Mouse (Mus musculus) layer of hippocampus, postnatal 10 days (tissue): ENCODE measurements around the gene Srm. TPM values are rescaled to one million over a fixed set of nuclear protein-coding genes. Genes with fewer than 3 reads are reported as not detected.
A peak's percentile ranks its signal among the peaks of the same experiment; 100 is the strongest.

ENCODE experiments used
- DNase-seq, 2 experiments: peaks; one replicate each; pipeline ENCODE4 v3.0.0; 2021; ENCODE audit warnings: low spot score in 2 of 2
- total RNA-seq, 2 experiments: library from RNA; stranded (reverse); gene quantifications; 2 replicates each; pipeline ENCODE4 v1.2.3; 2021

Srm gene
- total RNA-seq, 2 experiments from 2014 or later, result 83.5 to 83.8 TPM

DNA sequence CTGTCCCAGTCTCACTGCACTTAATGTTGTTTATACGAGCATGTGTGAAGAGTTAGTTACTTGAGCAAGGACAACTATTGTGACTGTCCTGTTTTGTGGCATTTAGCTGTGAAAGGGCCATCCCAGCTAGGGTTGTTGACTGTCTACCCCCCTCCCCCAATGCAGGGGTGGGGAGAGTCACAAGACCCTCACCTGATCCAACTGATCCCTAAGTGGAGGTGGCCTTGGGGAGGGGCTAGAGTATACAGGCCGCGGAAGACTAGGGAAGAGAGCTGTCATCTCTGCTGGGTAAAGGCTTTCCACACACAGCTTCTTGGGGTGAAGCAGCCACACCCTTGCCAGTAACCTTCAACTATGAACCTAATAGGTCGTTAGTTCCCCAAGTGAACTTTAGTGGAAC, 9.0 kb downstream of the Srm start:
- no peak for DNase-seq

DNA sequence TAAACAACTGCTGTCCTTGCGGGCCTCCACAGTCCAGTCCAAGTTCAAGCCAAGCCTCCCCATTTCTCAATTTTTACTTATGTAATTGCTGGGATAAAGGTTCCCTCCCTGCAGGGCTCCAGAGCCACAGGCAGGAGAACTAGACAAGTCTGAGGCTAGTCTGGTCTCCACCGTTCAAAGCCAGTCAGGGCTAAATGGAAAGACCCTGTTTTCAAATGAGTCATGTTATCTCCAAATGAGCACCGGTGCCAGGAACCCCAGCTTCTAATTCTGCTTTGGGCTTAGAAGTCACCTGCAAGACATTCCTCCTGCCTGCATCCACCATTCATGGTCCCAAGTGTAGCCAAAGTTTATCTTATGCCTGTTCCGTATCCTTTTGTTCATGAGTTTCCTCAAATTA, 10.6 kb downstream of the Srm start:
- DNase-seq, result no peak

DNA sequence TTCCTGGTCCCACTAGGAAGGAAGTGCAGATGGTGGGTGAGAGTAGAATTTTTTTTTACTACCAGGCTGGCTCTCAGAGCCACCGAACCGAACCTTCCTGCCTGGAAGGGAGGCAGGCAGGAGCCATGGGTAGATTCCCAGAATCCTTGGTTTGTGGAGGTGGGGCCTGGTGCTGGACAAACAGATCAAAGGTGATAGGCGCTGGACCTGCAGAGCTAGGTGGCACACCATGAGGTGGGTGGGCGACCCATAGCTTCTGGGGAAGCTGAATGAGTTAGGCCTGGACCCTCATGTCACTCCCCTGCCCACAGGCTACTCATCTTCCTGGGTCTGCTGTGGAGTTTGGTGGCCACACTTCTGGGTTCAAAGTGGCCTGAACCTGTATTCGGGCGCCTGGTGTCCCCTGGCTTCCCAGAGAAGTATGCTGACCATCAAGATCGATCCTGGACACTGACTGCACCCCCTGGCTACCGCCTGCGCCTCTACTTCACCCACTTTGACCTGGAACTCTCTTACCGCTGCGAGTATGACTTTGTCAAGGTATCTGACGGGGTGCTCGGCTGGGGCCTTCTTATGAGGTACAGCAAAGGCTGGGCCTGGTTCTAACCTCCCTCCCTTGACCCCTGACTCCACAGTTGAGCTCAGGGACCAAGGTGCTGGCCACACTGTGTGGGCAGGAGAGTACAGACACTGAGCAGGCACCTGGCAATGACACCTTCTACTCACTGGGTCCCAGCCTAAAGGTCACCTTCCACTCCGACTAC, 11.2 kb downstream of the Srm start, which contains the start of gene Masp2:
Gene Masp2 (plus strand): TSS at position 198 of the 764 bp plus-strand sequence.
- DNase-seq, result no peak

DNA sequence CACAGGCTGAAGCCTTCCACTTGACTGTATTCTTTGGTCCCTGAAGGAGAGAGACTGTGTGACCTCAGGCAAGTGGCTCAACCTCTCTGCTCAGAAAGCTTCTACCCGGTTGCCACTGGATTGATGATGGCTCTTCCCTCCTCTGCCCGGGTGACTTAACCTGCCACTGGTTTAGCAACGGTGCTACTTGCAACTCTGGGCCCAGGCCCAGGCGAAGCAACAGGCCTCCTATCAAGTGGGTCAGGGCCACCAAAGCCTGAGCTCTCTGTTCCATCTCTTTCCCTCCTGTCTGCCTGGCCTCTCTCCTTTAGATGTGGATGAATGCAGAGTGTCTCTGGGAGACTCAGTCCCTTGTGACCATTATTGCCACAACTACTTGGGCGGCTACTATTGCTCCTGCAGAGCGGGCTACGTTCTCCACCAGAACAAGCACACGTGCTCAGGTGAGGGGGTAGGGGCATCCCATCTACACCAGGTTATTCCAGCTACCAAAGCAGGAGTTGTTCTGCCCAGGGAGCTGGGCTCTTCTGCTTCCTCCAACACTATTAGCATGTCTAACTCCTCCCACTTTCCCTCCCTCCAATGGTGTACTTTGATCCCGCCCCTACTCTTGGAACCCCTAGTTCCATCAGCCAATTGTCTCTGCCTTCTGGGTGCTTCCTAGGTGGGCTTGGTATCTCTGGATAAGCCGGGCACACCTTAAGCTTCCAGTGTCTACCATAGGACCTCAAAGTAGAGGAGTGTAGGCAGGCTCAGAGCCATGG, 12.3 kb downstream of the Srm start:
- no peak for DNase-seq

DNA sequence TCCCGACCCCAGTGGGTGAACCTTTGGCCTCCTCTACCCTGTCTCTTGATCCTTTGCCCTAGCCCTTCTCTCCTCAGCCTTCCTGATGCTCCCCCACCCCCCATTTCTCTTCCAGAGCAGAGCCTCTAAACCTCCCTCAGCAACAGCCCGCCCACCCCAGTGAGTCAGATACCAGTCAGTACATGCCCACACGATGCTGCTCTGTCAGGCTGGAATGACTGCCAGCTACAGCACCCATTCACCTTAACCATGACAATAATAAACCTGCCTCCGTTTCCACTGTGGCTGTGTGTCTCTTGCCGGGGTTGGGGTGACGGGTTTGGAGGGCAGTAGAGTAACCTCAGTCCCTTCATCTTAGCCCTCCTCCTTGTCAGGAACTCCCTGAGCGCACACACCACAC, 12.8 kb downstream of the Srm start:
- DNase-seq, result no peak

DNA sequence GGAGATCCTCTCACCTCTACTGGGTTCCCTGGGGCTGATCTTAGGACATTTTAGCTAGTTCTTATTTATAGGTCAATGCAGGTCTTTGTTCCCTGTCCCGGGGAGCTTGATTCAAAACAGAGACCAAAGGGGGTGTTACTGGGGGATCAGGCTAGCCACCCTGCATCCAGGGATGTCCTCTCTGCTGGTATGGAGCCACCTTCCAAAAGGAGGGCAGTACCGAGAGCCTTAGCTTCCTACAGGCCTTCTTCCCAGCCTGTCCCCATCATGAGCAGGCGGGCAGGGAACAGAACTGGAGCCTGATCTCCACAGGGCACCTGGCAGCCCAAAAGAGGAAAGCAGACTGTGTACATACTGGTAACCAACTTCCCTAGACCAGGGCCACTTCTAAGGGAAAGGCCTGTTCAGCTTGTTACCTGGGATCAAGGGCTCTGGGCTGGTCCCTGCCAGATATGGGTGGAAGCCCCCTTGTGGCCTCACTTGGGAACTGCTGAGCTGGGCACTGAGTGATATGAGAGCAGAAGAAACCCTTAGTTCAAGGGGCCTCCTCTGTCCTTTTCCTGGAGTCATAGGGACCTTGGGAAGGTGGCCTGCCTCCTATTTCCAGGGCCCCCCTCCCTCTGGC, 13.3 kb downstream of the Srm start:
- DNase-seq, result peak; percentile 74 to 77

DNA sequence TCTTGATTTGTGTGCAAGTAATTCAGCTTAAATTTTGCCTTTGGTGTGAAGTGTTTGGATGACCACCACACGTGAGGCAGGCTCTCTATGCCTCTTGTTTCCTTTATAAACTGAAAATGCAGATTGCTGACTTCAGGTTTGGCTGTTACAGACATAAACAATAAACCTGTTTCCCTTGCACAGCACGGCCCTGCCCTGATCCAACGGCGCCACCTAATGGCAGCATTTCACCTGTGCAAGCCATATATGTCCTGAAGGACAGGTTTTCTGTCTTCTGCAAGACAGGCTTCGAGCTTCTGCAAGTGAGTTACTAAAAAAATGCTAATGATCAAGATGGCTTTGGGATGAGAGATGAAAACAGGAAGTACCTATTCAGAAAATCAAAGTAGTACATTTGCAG, 16.5 kb downstream of the Srm start:
- DNase-seq, result peak; percentile 80 to 83

DNA sequence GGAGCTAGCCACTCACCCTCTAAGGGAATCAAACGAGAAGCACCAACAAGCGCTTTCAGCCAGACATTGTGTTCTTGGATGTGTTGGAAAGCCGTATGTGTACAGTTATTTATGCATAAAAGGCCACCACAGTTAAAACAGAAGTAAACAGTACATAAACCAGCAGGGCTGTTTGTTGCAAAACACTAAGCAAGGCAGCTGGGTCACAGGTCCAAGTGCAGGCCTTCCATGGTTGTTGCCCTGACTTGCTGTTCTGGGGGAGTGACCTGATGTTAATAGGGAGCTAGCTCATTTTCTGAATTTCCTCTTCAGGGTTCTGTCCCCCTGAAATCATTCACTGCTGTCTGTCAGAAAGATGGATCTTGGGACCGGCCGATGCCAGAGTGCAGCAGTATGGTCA, 18.5 kb downstream of the Srm start:
- DNase-seq, result no peak

DNA sequence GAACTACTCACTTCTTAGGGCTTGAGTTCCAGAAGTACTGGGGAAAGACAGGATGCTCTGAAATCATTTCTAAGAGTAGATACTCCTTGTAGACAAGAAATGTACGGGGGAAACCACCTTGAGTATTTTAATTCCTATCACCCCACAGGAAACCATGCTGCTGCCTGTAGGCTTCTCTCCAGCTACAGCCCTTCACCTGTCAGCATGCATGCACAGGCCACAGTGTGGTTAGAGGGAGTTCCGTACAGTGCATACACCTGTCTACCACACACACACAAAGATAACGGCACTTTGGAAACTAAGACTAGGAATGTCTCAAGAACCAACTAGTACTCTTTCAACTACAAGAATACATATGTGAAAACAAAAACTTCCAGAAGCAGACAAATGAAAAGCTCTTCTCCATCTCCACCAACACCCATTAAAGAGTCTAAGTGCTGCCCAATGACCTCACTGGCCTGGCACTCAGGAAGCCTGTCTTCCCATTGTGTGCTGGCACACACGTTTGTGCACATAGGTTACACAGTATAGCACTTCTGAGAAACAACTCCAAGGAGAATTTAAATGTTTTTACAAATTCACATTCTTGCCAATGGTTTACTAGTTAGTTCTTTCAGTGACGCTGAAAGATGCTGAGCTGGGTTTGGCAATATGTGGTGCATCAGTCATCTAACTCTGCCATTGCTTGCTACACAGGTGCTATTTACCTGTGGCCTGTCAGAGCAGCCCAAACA, 19.5 kb downstream of the Srm start:
- DNase-seq, result no peak

DNA sequence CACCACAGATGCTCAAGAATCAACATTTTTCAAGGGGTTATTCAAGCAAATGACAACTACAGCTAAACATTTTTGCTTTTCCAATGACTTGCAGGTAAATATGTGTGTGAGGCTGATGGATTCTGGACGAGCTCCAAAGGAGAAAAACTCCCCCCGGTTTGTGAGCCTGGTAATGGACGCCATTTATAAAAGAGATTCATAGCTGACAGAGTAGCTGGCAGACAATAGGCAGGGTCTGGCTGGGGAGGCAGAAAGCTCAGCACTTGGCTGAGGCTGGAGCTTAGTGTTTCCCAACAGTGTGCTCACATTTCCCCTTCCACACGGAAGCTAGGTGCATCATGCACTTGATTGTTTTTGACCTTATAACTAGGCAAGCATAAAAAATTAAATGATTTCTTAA, 21.3 kb downstream of the Srm start:
- no peak for DNase-seq

DNA sequence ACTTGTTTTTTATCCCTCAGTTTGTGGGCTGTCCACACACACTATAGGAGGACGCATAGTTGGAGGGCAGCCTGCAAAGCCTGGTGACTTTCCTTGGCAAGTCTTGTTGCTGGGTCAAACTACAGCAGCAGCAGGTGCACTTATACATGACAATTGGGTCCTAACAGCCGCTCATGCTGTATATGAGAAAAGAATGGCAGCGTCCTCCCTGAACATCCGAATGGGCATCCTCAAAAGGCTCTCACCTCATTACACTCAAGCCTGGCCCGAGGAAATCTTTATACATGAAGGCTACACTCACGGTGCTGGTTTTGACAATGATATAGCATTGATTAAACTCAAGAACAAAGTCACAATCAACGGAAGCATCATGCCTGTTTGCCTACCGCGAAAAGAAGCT, 22.4 kb downstream of the Srm start:
- DNase-seq, result no peak

DNA sequence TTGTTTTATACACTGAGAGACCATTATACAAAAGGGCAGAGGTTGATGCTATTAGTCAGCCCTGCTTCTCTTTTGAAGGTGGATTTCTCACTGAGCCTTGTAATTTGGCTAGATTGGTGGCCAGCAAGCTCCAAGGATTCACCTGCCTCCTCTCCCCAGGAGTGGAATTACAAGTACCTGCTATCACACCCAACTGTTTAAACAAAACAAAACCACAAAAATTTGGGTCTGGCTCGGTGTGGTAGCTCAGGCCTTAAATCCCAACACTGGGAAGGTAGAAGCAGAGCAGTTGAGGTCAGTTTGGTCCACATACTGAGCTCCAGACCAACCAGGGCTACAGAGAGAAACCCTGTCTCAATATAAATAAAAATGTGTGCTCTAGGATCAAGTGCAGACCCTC, 28.5 kb downstream of the Srm start:
- DNase-seq, result no peak

DNA sequence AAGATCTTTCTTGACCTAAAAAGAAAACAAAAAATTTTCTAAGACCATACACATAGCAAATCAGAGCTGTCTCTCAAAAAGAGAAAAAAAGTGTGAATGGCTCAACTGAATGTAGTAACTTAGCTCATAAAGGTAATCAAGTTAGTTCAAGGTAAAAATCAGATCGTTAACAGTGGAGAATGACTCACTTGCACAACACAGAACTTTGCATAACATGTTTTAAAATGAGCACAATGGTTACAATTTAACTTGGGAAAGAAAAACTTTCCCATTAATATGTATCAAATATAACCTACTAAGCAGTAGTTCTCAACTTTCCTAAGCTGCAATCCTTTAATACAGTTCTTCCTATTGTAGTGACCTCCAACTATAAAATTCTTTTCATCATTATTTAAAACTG, 29.4 kb downstream of the Srm start:
- no peak for DNase-seq

DNA sequence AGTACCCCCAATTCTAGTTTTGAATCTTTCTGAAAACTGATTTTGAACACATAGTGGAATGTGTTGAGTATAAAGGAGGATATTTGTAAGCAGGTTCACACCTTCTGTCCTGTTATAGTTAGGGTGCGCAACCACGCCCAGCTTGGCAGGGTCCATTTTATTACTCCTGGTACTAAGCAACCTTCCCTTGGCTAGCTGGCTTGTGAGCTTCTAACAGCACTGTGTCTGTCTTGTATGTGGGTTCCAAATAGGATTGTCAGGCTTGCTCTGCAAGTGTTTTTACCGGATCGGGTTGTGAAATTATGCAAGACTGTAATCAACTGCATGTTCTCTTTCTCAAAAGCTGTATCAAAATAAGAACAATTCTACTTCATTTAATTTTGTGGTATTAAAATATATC, 31.2 kb downstream of the Srm start:
- DNase-seq, result no peak

DNA sequence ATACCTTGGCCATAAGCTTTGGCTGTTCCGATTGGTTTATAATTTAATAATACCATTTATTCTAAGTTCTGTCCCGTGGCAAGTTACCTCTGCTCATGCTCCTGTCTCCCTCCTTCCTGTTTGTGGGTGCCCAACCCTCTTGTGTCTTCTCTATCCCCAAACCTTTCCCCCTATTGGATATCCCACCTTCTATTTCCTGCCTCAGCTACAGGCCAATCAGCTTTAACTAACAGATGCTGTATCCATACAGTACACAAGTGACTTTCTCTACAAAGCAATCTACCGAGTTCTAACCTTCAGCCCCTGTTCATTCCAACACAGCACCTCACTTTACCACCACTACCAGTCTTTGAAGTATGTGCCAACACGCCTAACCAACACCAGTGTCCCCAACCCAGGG, 32.3 kb downstream of the Srm start:
- no peak for DNase-seq

DNA sequence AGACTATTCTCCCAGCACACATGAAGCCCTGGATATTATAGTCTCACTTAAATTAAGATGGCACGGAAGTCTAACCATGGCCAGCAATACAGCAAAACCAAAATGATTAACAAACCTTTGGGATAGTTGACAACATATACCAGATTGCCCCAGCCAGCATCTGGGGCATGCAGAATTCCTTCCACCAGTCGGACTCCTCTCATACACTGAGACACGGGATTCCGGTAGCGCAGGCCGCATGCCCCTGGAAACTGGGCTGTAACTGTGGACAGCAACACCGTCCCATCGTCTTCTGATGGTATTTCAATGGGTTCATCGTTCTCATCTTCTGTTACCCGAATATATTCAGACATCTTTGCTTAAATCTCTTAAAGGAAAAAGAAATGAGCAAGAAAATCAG, 33.7 kb downstream of the Srm start:
- DNase-seq, result no peak

DNA sequence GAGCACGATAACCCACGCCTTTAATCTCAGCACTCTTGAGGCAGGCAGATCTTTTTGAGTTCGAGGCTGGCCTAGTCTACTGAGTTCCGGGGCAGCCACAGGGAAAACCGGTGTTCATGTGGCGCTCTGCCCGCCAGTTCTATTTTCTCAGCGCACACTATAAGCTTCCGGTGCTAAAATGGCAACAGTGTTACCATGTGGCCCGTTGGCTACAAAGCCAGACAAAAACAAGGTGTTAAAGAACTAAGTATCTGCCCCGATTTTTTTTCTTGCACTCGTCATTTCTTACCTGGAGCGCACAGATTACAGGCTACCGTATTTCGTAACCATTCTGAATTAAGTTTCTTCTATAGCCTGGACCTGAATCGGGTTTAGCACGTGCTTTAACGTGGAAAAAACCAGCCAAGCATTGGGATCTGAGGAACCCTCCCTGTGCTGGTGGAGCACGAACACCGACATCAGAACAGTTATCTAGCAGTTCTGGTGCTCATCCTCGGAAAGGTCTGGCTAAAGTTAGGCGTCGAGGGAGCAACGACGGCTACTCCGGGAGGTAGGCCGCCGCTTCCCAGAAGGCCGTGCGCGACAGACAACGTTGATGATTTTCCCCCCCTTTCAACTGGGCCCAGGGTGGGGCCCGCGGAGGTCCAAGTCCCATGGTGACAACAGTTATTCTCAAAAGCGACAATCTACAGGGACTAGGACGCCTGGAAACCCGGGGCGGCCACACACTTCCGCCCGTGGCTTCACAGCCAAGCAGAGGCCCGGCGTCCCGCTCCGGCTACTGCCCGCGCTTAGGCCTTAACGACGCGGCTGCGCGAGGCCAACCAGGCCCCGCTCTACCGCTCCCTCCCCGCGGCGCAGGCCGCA, 34.7 kb downstream of the Srm start:
- peak in 1 of 2 experiments; percentile 47 for DNase-seq

DNA sequence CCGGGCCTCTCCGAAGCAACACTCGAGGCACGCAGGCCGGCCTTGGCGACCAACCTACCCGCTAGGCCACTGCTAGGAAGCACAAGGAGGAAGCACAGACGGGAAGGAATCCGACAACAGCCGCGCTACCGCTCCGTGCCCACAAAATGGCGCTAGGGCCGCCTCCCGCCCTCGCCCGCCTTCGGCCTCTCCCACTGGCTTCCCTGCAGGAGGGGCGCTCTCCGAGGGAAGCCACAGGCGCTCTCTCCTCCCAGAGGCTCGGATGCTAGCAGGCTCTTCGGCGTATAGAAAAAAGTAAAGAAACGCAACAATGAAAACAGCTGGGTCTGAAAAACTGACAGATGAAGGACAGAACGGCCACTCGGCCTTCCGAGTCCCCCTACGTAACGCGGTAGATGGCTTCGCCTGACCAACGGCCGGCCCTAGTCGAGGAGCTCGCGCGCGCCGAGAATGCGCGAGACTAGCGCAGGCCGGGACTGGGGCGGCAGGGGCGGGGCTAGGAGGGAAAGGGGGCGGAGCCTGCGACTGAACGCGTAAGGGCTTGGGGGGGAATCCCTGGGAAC, 35.4 kb downstream of the Srm start, which contains the start of gene Tardbp:
Gene Tardbp (minus strand): TSS at position 397 of the 563 bp plus-strand sequence.
- peak; percentile 95 to 97 for DNase-seq

DNA sequence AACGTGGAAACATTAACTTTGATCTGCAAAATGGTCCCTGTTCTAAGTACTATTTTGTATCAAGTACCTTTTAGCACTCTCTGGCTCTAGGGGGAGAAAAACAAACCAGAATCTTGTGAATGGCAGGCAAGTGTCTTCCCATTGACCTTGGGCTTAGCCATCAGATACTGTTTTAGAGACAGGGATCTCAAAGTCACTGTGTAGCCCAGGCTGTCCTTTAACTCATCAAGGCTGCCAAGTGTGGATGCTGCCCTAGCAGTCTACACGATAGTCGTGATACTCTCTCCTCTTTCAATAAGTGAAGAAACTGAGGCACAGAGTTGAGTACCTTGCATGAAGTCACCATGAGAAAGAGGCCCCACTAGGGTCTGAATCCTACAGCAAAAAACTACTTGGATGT, 35.9 kb downstream of the Srm start:
- no peak for DNase-seq

DNA sequence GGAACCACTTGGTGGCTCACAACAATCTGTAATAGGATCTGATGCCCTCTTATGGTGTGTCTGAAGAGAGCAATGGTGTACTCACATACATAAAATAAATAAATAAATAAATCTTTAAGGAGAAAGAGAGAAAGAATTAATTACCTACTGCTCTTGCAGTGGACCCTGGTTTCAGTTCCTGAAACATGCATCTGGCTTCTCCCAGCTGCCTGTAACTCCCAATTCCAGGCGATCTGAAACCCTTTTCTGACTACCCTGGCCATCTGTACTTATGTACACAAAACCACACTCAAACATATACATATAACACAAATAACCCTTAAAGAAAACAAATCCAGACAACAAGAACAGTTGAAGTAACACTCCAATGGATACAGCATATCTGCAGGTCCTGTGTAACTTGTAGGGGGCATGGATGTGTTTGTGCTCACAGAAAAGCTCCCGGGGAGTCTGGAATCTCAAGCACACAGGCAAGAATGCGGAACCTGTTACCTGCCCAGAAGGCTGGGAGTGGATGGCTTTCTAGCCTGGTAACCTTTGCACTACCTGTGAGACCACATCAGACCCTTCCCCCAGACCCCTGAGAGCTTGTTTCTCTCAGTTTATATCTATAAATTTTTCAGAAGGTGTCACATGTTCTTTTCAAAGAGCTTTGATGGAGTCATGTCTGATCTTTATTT, 40.9 kb downstream of the Srm start:
- DNase-seq, result no peak
